Mouse (Mus musculus) spleen, postnatal 14 days (tissue): ENCODE data around the gene Rasd1.
A peak's percentile ranks its signal among the peaks of the same experiment; 100 is the strongest.

Experiments used
- DNase-seq, 2 experiments: peaks; one replicate each; pipeline ENCODE4 v3.0.0; 2021 to 2022; ENCODE audit warnings: low spot score in 2 of 2

Rasd1 gene

DNA sequence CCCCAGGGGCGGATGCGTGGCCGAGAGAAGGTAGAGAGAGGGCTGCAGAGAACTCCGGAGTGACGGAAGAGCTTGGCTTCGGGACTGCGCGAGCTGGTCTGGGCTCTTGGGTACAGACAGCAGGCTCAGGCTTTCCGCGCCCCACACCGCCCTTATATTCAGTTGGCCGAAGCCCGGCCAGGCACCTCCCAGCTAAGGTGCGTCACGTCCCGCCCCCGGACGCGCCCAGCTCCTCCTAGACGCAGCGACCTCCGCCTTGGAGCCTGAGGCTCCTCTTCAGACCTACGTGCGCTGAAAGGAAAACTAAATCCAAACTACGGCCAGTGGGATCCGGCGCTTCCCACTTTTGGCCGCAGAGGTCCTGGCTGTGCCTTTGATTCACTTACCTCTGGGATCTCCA, at the start of gene Rasd1:
Rasd1 (minus strand) TSS at position 127 of the 400 bp plus-strand sequence.
- peak; percentile 70 to 72 for DNase-seq

GRCm38 (mm10) chr11:60011516-60011915, 46.8 kb upstream of the Rasd1 start:
- no peak for DNase-seq

GRCm38 (mm10) chr11:60009451-60009850, 44.7 kb upstream of the Rasd1 start:
- no peak for DNase-seq

- no peak for DNase-seq
Measured at GRCm38 (mm10) chr11:60005866-60006265, 41.1 kb upstream of the Rasd1 start.

DNA sequence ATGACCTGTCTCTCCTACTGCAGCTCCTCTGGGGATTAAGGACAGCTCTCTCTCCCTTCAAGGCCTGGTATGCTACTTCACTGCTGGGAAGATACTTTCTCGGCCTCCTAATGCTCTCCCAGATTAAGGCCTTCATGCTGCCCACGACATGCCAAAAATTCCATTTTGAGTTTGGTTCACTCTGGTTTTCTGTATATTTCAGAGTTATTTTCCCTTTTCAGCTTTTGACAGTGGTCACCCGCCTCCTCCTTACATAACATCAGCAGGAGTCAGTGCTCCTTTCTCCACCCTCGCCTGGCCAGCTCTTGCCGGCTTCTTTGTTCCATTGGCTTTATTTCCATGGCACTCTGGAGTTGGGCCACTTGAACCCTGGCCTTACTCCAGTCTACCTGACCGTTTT, 40.0 kb upstream of the Rasd1 start:
- DNase-seq = no peak

DNA sequence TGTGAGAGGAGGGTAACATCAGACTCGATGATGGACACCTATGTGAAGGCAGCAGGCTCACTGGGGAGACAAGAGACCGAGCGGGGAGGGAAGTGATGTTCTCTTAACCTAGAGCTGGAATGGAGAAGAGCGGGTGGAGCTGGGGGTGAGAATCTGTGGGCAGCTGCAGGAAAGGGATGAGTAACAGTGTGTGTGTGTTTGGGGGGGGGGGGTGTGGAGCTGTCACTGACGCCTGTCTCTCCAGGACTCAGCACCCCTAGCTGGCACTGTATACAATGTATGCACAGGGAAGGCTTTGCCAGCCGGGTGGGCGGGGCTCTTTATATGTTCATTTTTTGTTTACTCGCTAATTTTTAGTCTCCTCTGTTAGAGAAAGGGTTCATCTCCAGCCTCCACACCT, 39.1 kb upstream of the Rasd1 start:
- DNase-seq = no peak

- DNase-seq = no peak
Measured at GRCm38 (mm10) chr11:60001231-60001980, 36.7 kb upstream of the Rasd1 start.

DNA sequence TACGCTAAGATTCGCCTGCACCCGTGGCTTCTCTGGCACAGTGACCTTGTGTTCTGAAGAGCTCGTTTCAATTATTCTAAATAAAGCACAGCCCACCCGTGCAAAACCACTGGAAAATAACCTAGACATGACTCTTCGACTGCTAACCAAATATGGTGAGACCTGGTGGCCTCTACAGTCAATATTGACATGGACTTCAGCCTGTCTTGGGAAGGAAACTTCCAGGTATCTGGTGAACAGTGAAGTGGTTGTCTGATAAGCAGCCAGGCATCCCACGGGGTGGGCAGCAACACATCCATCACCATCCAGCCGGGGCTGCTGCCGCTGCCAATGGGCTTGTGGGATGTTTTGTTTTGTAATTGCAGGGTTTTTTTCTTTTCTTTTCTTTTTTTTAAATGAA, 29.6 kb upstream of the Rasd1 start:
- DNase-seq = no peak

GRCm38 (mm10) chr11:59991365-59991764, 26.6 kb upstream of the Rasd1 start:
- DNase-seq = no peak

DNA sequence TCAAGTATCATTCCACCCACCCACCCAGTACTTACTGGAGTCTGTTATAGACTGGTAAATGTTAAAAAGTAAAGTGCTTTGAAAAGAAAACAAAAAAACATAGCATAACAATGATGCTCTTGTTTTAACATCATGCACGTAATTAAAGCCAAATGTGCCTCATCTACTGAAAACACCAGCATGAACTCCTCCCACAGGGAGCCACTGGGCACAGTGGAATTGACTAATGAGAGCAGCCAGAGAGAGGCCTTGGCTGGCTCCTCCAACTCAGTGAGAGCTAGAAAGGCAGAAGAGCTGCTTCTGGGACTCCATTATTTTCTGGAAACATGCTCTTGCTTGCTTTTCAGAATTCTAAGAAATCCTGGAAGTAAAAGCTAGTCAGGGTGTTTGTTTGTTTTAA, 24.7 kb upstream of the Rasd1 start:
- DNase-seq = no peak

- DNase-seq = no peak
Measured at GRCm38 (mm10) chr11:59977831-59978230, 13.1 kb upstream of the Rasd1 start.

- DNase-seq = no peak
Measured at GRCm38 (mm10) chr11:59975241-59975640, 10.5 kb upstream of the Rasd1 start.

GRCm38 (mm10) chr11:59973389-59973788, 8.6 kb upstream of the Rasd1 start:
- DNase-seq = no peak

DNA sequence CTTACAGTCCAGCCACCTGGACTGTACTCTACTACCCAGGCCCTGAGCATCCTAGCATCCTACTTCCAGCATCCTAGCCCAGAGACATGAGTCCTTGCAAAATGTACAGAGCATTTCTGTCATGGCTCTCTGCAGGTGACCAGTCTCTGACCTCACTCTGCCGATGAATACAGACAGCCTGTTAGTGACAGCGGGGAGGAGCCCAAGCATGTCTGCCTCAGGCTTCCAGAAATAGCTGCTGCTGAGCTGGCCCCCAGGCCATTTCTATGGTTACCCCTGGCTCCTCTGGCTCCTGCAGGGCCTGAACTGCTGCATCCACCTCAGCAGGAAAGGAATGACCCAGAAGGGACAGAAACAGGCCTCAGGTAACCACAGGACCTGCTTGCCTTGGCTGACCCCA, 6.9 kb upstream of the Rasd1 start:
- DNase-seq = no peak

DNA sequence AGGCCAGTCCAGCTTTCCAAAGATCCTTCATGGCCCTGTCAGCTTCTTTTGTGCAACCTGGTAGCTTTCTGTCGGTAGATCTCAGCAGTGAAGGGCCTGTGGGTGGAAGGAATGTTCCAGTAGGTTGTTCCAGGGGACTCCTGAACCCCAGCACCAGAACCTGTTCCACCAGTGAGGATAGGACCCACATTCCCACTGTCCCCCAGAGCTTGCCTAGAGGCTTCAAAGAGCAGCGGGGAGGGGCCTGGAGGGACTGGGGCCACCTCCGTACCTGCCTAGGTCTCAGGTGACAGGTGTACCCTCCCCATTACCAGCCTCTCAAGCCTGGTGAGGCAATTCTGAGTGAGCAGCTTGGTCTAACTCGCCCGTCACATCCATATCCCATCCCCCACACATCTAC, 6.0 kb upstream of the Rasd1 start:
- DNase-seq = no peak

GRCm38 (mm10) chr11:59967765-59968164, 3.0 kb upstream of the Rasd1 start:
- DNase-seq = no peak

GRCm38 (mm10) chr11:59966102-59966483, 1.3 kb upstream of the Rasd1 start:
- no peak for DNase-seq

- DNase-seq = peak; percentile 51 to 63
Measured at GRCm38 (mm10) chr11:59965227-59966101, 720 bp upstream of the Rasd1 start.

- no peak for DNase-seq
Measured at GRCm38 (mm10) chr11:59964163-59964758, 483 bp downstream of the Rasd1 start.

DNA sequence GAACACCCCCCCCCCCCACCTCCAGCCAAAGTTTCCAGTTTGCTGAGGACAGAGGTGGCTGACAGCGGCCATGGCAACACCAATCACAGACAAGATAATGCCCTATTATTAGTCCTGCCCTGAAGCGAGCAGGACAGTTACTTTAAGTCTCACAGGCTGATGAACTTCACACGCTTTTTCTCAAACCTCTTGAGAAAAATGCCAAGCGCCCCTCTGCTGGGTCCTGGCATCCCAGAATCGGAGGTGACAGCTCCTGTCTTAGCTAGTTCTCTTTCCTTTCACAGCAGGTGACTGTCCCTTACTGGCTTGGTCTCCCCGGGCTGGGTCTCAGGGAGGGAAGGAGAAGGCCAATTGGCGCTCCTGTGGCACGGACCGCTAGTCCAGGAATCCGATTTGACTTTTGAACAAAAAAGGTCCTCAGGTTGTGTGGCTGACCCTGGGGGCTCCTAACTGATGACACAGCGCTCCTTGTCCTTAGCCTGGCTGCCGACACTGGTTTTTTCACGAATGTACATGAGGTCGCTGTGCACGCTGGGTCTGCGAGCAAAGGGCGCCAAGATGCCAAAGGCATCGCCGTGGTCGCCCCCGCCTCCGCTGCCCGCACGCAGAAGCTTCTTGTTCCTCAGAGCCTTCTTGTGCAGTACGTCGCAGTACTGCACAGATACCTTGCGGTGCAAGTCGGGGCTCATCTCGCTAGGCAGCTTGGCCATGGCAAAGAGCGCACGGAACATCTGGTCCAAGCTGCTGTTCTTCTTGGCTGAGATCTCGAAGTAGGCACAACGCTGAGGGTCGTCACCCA, 1.2 kb downstream of the Rasd1 start:
- DNase-seq = no peak

DNA sequence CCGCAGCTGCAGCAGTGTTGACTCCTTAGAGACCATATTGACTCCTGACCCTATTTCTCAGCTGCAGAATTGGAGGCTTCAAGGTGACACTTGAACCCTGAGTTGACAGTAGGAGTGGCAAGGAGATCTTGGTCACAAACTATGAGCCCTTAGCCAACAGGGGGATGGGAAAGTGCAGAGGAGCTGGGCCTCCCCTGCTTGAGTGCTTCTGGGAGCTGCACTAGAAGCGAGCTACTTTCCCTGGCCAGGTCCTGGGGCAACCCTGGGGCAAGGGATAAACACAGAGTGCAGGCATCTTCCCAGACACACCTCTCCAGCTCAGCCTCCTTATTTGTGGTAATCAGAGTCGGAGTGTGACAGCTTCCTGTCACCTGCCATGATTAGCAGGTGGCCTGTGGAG, 2.2 kb downstream of the Rasd1 start:
- DNase-seq = no peak

GRCm38 (mm10) chr11:59961338-59961875, 3.3 kb downstream of the Rasd1 start:
- DNase-seq = no peak
